Mouse (Mus musculus) embryonic facial prominence, embryonic 11.5 days (tissue): ENCODE measurements at regions not wholly inside any gene's neighbourhood (a gene's known extent, or its start where the extent isn't known, plus 50 kb on each side); places are given as distances from the start of the nearest gene placed in this dataset.

ENCODE experiments used
- ATAC-seq: fragments of 200-750 bp; cut with Nextera tagmentation; replicated peaks from 2 replicates; pipeline ENCODE4 v1.8.0; 2017; ENCODE audit warnings: low read depth; ENCODE audit not compliant: insufficient number of reproducible peaks, low FRiP score, low TSS enrichment
- DNase-seq: peaks from one replicate; pipeline ENCODE4 v3.0.0-alpha.2; 2015; ENCODE audit warnings: low spot score
- H3K27ac ChIP-seq: fragments of 300-500 bp; sonication (generic); replicated peaks from 2 replicates; pipeline ENCODE4 v1.5.1; 2014; ENCODE audit warnings: mild to moderate bottlenecking, low read depth, low read length, control low read depth
- H3K27me3 ChIP-seq: fragments of 300-500 bp; sonication (generic); 2 replicates; pipeline ENCODE4 v1.6.1; 2014; ENCODE audit warnings: mild to moderate bottlenecking, low read length, moderate library complexity, mixed read lengths; ENCODE audit not compliant: control insufficient read depth, insufficient read depth
- H3K36me3 ChIP-seq: fragments of 300-500 bp; sonication (generic); replicated peaks from 2 replicates; pipeline ENCODE4 v1.6.1; 2014; ENCODE audit warnings: low read depth, mild to moderate bottlenecking, low read length, moderate library complexity, mixed read lengths; ENCODE audit not compliant: control insufficient read depth, insufficient read depth
- H3K4me1 ChIP-seq: fragments of 300-500 bp; sonication (generic); 2 replicates; pipeline ENCODE4 v1.6.1; 2014; ENCODE audit warnings: low read length, mixed read lengths; ENCODE audit not compliant: control insufficient read depth, insufficient read depth
- H3K4me2 ChIP-seq: fragments of 300-500 bp; sonication (generic); 2 replicates; pipeline ENCODE4 v1.6.1; 2014; ENCODE audit warnings: low read depth, mild to moderate bottlenecking, control low read depth, low read length, moderate library complexity
- H3K4me3 ChIP-seq: fragments of 300-500 bp; sonication (generic); 2 replicates; pipeline ENCODE4 v1.5.1; 2014; ENCODE audit warnings: low read depth, low read length, control low read depth
- H3K9ac ChIP-seq: fragments of 300-500 bp; sonication (generic); replicated peaks from 2 replicates; pipeline ENCODE4 v1.6.1; 2014; ENCODE audit warnings: mild to moderate bottlenecking, control low read depth, low read length
- H3K9me3 ChIP-seq: fragments of 300-500 bp; sonication (generic); replicated peaks from 2 replicates; pipeline ENCODE4 v1.6.1; 2016; ENCODE audit warnings: mild to moderate bottlenecking, low read length, inconsistent platforms, mixed read lengths; ENCODE audit not compliant: control insufficient read depth
- WGBS: fragments of 180-500 bp; shearing (Covaris S2); extraction: QIAGEN DNeasy Blood & Tissue Kit; methylation state at CpG from one replicate; pipeline ENCODE4 v1.1.7; 2014; 5-methylcytosine and 5-hydroxymethylcytosine counted together

- Histone ChIP-seq H3K4me3 (no peak overlapping the region), H3K4me2 (no peak overlapping the region), H3K4me1 (no peaks in the 10 kb centered on the region), H3K9ac (no peak overlapping the region), H3K9me3 (no peaks in the 10 kb centered on the region; the same call in 1 of the 2 replicates), H3K27ac (no peak overlapping the region), H3K36me3 (no peaks in the 10 kb centered on the region), H3K27me3 (no peaks in the 10 kb centered on the region)
- no peak; the same call in 1 of the 2 replicates for ATAC-seq
- WGBS: 48% methylated on average over 7 of the region's 7 CpGs
- no peak for DNase-seq
Measured at GRCm38 (mm10) chr4:131461728-131462127, 376.4 kb downstream of the Ptpru start.

- DNase-seq (no peak), ATAC-seq (no peak)
- no peaks in the 10 kb centered on the region for H3K4me1 ChIP-seq
- no peak overlapping the region for H3K9ac ChIP-seq
- no peaks in the 10 kb centered on the region for H3K27me3 ChIP-seq
- H3K9me3 ChIP-seq: no peaks in the 10 kb centered on the region
- no peak overlapping the region for H3K27ac ChIP-seq
- H3K4me3 ChIP-seq: no peak overlapping the region
- H3K36me3 ChIP-seq: no peaks in the 10 kb centered on the region
- WGBS: 77% methylated on average over 6 of the region's 6 CpGs
- H3K4me2 ChIP-seq: no peak overlapping the region
Measured at GRCm38 (mm10) chr4:131475023-131475422, 363.1 kb downstream of the Ptpru start.

GRCm38 (mm10) chr4:131478923-131479322 is 359.2 kb downstream of the Ptpru start:
- Histone ChIP-seq H3K4me2 (no peak overlapping the region), H3K27ac (no peak overlapping the region), H3K36me3 (no peaks in the 10 kb centered on the region), H3K9ac (no peak overlapping the region), H3K27me3 (no peaks in the 10 kb centered on the region), H3K4me3 (no peak overlapping the region), H3K4me1 (peaks cover under 1% of the 10 kb centered on the region; the same call in 1 of the 2 replicates), H3K9me3 (no peaks in the 10 kb centered on the region)
- ATAC-seq (no peak), DNase-seq (no peak)
- 65% methylated on average over 9 of the region's 9 CpGs for WGBS

- H3K9me3 ChIP-seq: no peaks in the 10 kb centered on the region
- peak overlapping the region; percentile 13 for H3K4me2 ChIP-seq
- no peak for DNase-seq
- H3K36me3 ChIP-seq: no peaks in the 10 kb centered on the region
- no peak overlapping the region for H3K4me3 ChIP-seq
- H3K27ac ChIP-seq: peak overlapping the region; percentile 88
- H3K27me3 ChIP-seq: no peaks in the 10 kb centered on the region
- no peak overlapping the region; the same call in 1 of the 2 replicates for H3K9ac ChIP-seq
- WGBS: 34% methylated on average over 15 of the region's 15 CpGs
- ATAC-seq: no peak
- H3K4me1 ChIP-seq: peaks cover 15% of the 10 kb centered on the region
Measured at GRCm38 (mm10) chr4:131483958-131484605, 354.0 kb downstream of the Ptpru start.

GRCm38 (mm10) chr4:131484607-131485111 is 353.4 kb downstream of the Ptpru start:
- peaks cover 15% of the 10 kb centered on the region for H3K4me1 ChIP-seq
- ATAC-seq (peak; percentile 71), DNase-seq (peak; percentile 98)
- peak overlapping the region; percentile 10; the same call in 1 of the 2 replicates for H3K9ac ChIP-seq
- WGBS: 24% methylated on average over 14 of the region's 14 CpGs
- H3K27me3 ChIP-seq: no peaks in the 10 kb centered on the region
- H3K4me2 ChIP-seq: peak overlapping the region; percentile 15
- H3K4me3 ChIP-seq: no peak overlapping the region
- no peaks in the 10 kb centered on the region for H3K9me3 ChIP-seq
- peak overlapping the region; percentile 88 for H3K27ac ChIP-seq
- H3K36me3 ChIP-seq: no peaks in the 10 kb centered on the region

- Histone ChIP-seq H3K4me3 (no peak overlapping the region), H3K4me1 (peaks cover 15% of the 10 kb centered on the region), H3K27ac (peak overlapping the region; percentile 88), H3K9me3 (no peaks in the 10 kb centered on the region), H3K36me3 (no peaks in the 10 kb centered on the region), H3K4me2 (peak overlapping the region; percentile 15; the same call in 1 of the 2 replicates), H3K27me3 (no peaks in the 10 kb centered on the region), H3K9ac (0 out of 2 replicates have a peak overlapping the region, but pooled peaks have one; percentile 10)
- ATAC-seq: no peak
- peak; percentile 28 for DNase-seq
- 58% methylated on average over 13 of the region's 13 CpGs for WGBS
Measured at GRCm38 (mm10) chr4:131485126-131485825, 352.8 kb downstream of the Ptpru start.

- 11% methylated on average over 4 of the region's 4 CpGs for WGBS
- ATAC-seq (peak; percentile 63; the same call in 1 of the 2 replicates), DNase-seq (peak; percentile 91)
- no peaks in the 10 kb centered on the region for H3K27me3 ChIP-seq
- H3K9me3 ChIP-seq: no peaks in the 10 kb centered on the region
- no peak overlapping the region for H3K9ac ChIP-seq
- H3K4me3 ChIP-seq: no peak overlapping the region
- peaks cover 15% of the 10 kb centered on the region for H3K4me1 ChIP-seq
- H3K36me3 ChIP-seq: no peaks in the 10 kb centered on the region
- no peak overlapping the region for H3K4me2 ChIP-seq
- H3K27ac ChIP-seq: no peak overlapping the region
Measured at GRCm38 (mm10) chr4:131486821-131487220, 351.3 kb downstream of the Ptpru start.

GRCm38 (mm10) chr4:131488246-131488645 is 349.8 kb downstream of the Ptpru start:
- Histone ChIP-seq H3K27me3 (no peaks in the 10 kb centered on the region), H3K27ac (no peak overlapping the region), H3K9me3 (no peaks in the 10 kb centered on the region), H3K4me3 (no peak overlapping the region), H3K4me1 (peaks cover 15% of the 10 kb centered on the region), H3K36me3 (no peaks in the 10 kb centered on the region), H3K9ac (no peak overlapping the region; the same call in 1 of the 2 replicates), H3K4me2 (no peak overlapping the region)
- ATAC-seq (no peak), DNase-seq (no peak)
- 45% methylated on average over 6 of the region's 6 CpGs for WGBS
